Mouse (Mus musculus) cerebellum, postnatal 4 days (tissue): Measurements from ENCODE around the gene Gja5.

Experiments used
- DNase-seq, 2 experiments: peaks; one replicate each; pipeline ENCODE4 v3.0.0; 2022; ENCODE audit warnings: low spot score in 2 of 2, mixed read lengths in 1 of 2

Gene Gja5

GRCm38 (mm10) chr3:96936241-96936640 is 31.7 kb downstream of the Gja5 start:
- DNase-seq = no peak

- DNase-seq = peak in 1 of 2 experiments; percentile 31
Measured at GRCm38 (mm10) chr3:96937606-96938005, 33.1 kb downstream of the Gja5 start.

- DNase-seq = peak; percentile 93 to 94
Measured at GRCm38 (mm10) chr3:96938738-96939137, 34.2 kb downstream of the Gja5 start.

GRCm38 (mm10) chr3:96942706-96943105 is 38.2 kb downstream of the Gja5 start:
- no peak for DNase-seq

GRCm38 (mm10) chr3:96953489-96954233 is 49.2 kb downstream of the Gja5 start:
- no peak for DNase-seq

- no peak for DNase-seq
Measured at GRCm38 (mm10) chr3:96960597-96960996, 56.1 kb downstream of the Gja5 start.

GRCm38 (mm10) chr3:96963088-96964034 is 58.9 kb downstream of the Gja5 start:
- DNase-seq = no peak

GRCm38 (mm10) chr3:96970986-96971385 is 66.5 kb downstream of the Gja5 start:
- DNase-seq = no peak

GRCm38 (mm10) chr3:96974467-96974866 is 70.0 kb downstream of the Gja5 start:
- DNase-seq = no peak

- DNase-seq = no peak
Measured at GRCm38 (mm10) chr3:96975628-96976027, 71.1 kb downstream of the Gja5 start.

- DNase-seq = no peak
Measured at GRCm38 (mm10) chr3:96977507-96977906, 73.0 kb downstream of the Gja5 start.

GRCm38 (mm10) chr3:96978469-96978868 is 74.0 kb downstream of the Gja5 start:
- DNase-seq = no peak

GRCm38 (mm10) chr3:96979020-96979419 is 74.5 kb downstream of the Gja5 start:
- DNase-seq = no peak

- DNase-seq = no peak
Measured at GRCm38 (mm10) chr3:96981833-96982232, 77.3 kb downstream of the Gja5 start.

GRCm38 (mm10) chr3:96982666-96983065 is 78.2 kb downstream of the Gja5 start:
- DNase-seq = no peak

- DNase-seq = no peak
Measured at GRCm38 (mm10) chr3:96992526-96992925, 88.0 kb downstream of the Gja5 start.

GRCm38 (mm10) chr3:96997770-96998169 is 93.3 kb downstream of the Gja5 start:
- no peak for DNase-seq

- no peak for DNase-seq
Measured at GRCm38 (mm10) chr3:97003111-97003510, 98.6 kb downstream of the Gja5 start.

GRCm38 (mm10) chr3:97004509-97004908 is 100.0 kb downstream of the Gja5 start:
- DNase-seq = no peak

GRCm38 (mm10) chr3:97007010-97007448 is 102.5 kb downstream of the Gja5 start:
- DNase-seq = no peak

- DNase-seq = no peak
Measured at GRCm38 (mm10) chr3:97025226-97025625, 120.7 kb downstream of the Gja5 start.

GRCm38 (mm10) chr3:97032053-97032496 is 127.6 kb downstream of the Gja5 start:
- DNase-seq = no peak

GRCm38 (mm10) chr3:97035558-97035957 is 131.1 kb downstream of the Gja5 start:
- no peak for DNase-seq
